Mouse (Mus musculus) adrenal gland (tissue): ENCODE data around the gene Coa4.

Experiments used
- intact Hi-C: fragments of 180-260 bp; cut with DNase I; formaldehyde crosslinking; loops from one replicate; pipeline ENCODE4 v1.15.1; 2025
- long read RNA-seq, 2 experiments: library from polyadenylated mRNA; unstranded; transcript quantifications; one replicate each; pipeline ENCODE4 v2.0.0; 2020; ENCODE audit warnings: borderline replicate concordance in 1 of 2; ENCODE audit not compliant: insufficient replicate concordance in 1 of 2

Coa4 gene
- long read RNA-seq, experiment 1, transcript Coa4-201 (2 exons, 1,391 nt) = major isoform, 14 of 14 reads
- long read RNA-seq, experiment 1, partial matches to known transcripts = 0 of 14 reads
- long read RNA-seq, experiment 1, other reads (novel, unspliced or antisense) = 0 of 14 reads
- long read RNA-seq, experiment 2, transcript Coa4-201 (2 exons, 1,391 nt) = major isoform, 18 of 19 reads
- long read RNA-seq, experiment 2, partial matches to known transcripts = 0 of 19 reads
- long read RNA-seq, experiment 2, other reads (novel, unspliced or antisense) = 0 of 19 reads

- intact Hi-C loops = loop anchor here (5.0 kb wide), 1 partner anchor 70 kb away; the partner anchor contains the start of genes Mrpl48 and Rab6a
These were observed at the start of gene Coa4 for GRCm38 (mm10) chr7:100536804-100537518. Gene Coa4 (plus strand): TSS chr7:100537071.

DNA sequence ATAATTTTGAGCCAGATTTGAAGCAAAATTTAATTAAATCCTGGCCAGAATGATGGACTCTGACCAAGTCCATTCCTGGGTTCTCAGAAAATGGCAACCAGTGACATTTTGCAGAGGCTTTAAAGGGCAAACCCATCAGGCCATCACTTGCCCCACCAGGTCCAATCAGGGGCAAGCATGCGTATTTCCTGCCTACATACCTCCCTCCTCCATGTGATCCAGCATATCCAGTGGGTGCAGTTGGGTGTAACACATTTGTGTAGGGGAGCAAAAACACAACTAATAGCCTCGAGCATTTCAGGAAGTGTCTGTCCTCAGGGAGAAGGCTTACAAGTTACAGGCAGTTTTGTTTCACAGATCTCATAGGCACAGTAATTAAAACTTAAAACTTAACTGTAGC, 49.6 kb upstream of the Coa4 start:
- intact Hi-C loops = no loop called here

- intact Hi-C loops = no loop called here
These were observed 48.3 kb upstream of the Coa4 start for GRCm38 (mm10) chr7:100488474-100489048.

DNA sequence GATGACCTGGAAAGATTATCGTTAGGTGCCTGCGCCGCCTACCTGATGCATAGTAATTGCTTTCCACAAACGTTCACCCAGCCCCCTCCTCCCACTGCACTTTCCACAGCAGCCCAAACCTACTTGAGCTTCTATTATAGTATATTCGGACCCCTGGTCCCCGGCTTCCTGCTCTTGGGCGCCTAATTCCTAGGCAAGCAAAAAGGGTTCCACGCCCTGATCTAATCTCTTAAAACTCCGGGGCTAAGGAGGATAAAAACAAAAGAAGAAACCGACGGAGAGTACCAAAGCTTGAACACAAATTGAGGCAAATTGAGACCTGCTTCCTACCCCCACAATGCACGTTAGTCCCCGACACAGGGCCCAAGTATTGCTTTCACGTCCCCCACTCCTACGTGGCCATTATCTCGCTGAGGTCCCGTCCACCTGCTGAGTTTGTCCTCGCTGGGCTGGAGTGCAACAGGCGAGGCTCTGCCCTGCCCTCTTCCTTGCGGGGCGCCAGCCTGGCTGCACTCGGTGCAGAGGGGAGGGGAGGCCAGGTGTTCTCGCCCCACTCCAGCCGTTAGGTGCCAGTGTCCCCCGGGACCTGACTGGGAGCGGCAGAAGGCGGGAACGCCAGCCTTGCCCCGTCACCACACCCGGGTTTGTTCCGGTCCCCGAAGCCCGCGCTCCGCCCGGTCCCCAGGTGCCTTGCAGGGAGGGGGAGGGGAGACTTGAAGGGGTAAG, 44.3 kb upstream of the Coa4 start:
- intact Hi-C loops = loop anchor here (5.0 kb wide), 1 partner anchor 60 kb away; no protein-coding TSS in a partner anchor

GRCm38 (mm10) chr7:100493117-100493483, 43.8 kb upstream of the Coa4 start, which contains the start of gene Ucp2:
Gene Ucp2 (plus strand): TSS chr7:100493337.
- intact Hi-C loops = loop anchor here (5.0 kb wide), 1 partner anchor 61 kb away; no protein-coding TSS in a partner anchor

GRCm38 (mm10) chr7:100493484-100494414, 43.1 kb upstream of the Coa4 start:
- intact Hi-C loops = loop anchor here (5.0 kb wide), 1 partner anchor 61 kb away; no protein-coding TSS in a partner anchor

DNA sequence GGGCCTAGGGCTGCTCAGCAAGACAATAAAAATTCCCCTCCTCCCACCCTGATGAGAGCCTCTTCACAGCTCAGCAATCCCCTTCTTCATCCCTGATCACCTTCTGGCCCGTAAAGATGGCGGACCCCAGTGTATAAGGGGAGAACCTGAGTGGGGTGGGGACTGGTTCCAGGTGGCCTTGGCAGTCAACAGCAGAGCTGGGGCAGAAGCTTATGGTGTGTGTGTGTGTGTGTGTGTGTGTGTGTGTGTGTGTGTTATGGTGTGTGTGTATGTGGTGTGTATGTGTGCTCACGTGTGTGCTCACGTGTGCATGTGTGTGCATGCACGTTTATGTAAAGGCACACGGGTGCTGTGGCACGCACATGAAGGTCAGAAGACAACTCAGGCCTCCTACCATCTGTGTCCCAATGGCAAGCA, 42.4 kb upstream of the Coa4 start:
- intact Hi-C loops = loop anchor here (5.0 kb wide), 1 partner anchor 62 kb away; no protein-coding TSS in a partner anchor

- intact Hi-C loops = no loop called here
These were observed 41.8 kb upstream of the Coa4 start for GRCm38 (mm10) chr7:100495042-100495441.

GRCm38 (mm10) chr7:100495581-100496251, 41.2 kb upstream of the Coa4 start:
- intact Hi-C loops = no loop called here

DNA sequence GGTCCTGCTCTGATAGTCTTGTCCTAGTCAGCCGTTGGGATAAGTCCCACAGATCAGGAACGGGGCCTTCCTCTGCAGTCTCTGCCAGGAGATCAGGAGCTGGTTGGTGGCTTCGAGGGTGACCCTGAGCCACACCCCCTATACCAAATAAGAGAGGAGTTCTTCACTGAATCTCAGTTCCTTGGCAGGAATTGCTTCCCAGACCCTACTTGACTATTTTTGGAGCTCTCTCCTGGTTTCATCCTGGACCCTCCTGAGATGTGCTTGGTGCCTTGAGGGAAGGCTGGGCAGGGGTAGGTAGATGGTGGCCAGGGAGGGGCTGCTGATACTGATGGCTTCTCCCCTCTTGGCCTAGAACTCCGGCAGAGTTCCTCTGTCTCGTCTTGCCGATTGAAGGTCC, 40.5 kb upstream of the Coa4 start:
- intact Hi-C loops = no loop called here

GRCm38 (mm10) chr7:100496791-100497190, 40.1 kb upstream of the Coa4 start:
- intact Hi-C loops = no loop called here

DNA sequence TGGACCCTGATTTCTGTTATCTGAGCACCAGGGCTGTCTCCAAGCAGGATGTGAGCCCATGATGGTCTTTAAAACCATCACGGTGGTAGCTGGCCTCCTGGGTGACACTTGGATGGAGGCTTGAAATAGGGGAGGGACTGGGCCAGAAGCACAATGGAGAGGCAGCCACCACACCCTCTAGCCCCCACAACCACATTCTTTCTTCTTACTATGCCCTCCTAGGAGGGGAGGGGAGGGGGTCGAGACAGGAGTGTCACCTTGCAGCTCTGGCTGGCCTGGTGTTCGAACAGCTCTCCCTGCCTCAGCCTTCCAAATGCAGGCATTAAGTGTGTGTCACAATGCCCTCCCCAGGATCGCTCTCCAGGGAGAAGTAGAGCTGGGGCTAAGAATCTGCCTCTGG, 39.5 kb upstream of the Coa4 start:
- intact Hi-C loops = no loop called here

DNA sequence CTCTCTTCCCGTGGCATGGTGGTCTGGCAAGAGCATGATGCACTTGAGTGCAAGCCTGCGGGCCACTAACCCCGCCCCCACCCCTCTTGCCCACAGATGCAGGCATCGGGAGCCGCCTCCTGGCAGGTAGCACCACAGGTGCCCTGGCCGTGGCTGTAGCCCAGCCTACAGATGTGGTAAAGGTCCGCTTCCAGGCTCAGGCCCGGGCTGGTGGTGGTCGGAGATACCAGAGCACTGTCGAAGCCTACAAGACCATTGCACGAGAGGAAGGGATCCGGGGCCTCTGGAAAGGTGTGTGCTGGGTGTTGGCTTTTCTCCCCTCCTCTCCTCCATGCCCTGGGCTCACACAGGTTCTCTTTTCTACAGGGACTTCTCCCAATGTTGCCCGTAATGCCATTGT, 38.9 kb upstream of the Coa4 start:
- intact Hi-C loops = no loop called here

DNA sequence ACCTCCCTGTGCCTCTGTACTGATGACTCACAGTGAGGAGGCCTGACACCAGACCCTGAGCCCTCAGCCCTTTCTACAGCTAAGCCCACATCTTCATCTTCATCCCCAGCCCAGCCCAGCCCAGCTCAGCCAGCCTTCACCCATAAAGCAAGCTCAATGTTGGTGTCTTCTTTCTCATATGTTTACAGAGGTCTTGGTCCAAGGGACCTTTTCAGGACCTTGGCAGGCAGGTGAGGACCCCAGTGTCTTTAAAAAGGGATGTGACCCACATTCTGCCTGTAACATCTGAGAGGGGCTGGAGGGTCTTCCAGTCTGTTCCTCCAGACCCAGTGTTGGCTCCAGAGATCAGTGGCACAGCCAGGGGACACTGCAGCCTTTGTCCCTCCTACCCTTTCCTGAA, 37.4 kb upstream of the Coa4 start:
- intact Hi-C loops = no loop called here

DNA sequence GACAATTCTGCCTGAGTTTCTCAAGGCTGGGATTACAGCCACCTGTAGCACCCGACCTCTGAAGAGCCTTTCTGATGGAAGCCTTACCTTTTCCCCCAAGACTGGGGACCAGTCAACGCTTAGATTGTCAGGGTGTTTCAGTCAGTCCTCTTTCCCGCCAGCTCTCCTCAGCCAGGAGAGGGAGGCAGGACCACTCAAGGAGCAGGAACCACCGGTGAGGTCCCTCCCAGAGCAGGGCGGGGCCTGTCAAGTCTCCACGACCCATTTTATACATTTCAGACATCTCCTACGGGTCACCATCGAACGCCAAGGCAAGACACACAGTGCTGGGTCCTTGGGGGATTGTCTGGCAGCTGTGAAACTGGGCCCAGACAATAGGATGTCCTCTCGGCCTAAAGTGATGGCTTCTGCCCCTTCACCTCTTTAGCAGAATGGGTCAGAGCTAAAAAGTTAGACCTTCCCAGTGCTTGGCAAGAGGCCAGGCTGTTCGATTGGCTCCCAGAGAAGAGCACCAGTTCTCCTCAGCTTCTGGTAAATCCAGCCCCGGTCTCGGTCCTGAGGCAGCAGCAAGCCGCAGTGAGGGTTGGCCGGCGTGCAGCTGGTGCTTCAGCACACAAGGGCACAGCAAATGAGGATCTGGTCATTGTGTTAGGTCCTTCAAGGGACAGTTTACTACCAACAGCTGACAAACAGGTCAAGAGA, 36.4 kb upstream of the Coa4 start:
- intact Hi-C loops = no loop called here

- intact Hi-C loops = no loop called here
These were observed 35.6 kb upstream of the Coa4 start for GRCm38 (mm10) chr7:100501027-100501843.

GRCm38 (mm10) chr7:100501844-100502373, 35.0 kb upstream of the Coa4 start:
- intact Hi-C loops = no loop called here

- intact Hi-C loops = no loop called here
These were observed 34.4 kb upstream of the Coa4 start for GRCm38 (mm10) chr7:100502374-100502922.
